Mouse (Mus musculus) c-Kit-positive CD71-positive TER-119-positive erythroid progenitor cells, embryonic 14.5 days (primary cell): ENCODE results near the gene Rsbn1l.
"Not testable (repeated sequence)": the region's sequence is repeated elsewhere in the genome, so short reads cannot be mapped to it uniquely, and the experiment has no call there.

ENCODE experiments used
- DNase-seq: peaks from one replicate; pipeline ENCODE4 v3.0.0-alpha.2; 2013; ENCODE audit warnings: low spot score

Gene Rsbn1l

DNA sequence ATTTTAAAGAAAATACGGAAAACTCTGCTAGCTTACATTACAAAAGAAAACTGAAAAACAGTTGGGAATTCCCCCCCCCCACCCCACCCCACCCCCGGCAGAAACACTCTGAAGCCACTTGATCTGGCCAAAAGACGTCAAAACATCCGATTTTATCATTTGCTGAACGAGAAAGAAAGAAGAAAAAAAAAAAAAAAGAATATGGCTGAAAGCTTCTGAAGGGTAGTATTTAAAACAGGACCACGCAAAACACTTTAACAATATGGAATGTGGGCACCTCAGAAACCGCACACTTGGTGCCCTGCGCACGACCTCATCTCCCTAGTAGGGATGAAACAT is 5.7 kb downstream of the Rsbn1l start:
- DNase-seq: no peak

DNA sequence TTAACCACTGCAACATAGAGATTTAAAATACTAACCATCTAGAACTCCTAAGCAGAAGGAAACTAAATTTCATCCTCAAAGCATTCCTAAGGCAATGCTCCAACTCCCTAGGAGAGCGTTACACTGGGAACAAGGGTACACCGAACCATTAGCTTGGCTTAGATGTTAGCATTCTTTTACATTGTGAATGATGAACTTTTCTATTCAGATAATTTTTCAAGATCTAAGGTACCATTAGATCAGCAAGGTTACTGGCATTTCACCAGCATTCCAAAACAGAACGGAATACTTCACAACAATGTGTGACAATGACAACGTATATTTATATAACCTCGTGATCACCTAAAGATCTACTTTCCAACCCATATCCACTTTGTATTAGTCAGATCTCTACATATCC is 6.1 kb downstream of the Rsbn1l start:
- DNase-seq: no peak

DNA sequence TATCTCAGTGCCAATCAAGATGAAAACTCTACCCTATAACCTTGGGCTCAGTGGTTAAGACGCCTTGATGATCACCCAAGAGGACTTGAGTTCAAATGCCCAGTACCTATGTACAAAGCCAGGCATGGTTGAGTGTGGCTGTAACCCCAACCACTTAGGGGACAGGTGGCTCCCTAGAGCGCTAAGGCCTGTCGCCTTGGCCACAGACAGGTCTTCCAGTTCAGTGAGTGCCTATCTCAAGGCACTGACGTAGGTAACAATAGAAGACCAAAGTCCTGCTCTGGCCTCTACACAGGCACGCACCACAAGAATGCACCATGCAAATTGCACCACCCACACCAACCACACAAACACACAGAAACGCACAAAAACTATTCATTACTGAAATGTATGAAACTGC is 9.3 kb downstream of the Rsbn1l start:
- DNase-seq: no peak

DNA sequence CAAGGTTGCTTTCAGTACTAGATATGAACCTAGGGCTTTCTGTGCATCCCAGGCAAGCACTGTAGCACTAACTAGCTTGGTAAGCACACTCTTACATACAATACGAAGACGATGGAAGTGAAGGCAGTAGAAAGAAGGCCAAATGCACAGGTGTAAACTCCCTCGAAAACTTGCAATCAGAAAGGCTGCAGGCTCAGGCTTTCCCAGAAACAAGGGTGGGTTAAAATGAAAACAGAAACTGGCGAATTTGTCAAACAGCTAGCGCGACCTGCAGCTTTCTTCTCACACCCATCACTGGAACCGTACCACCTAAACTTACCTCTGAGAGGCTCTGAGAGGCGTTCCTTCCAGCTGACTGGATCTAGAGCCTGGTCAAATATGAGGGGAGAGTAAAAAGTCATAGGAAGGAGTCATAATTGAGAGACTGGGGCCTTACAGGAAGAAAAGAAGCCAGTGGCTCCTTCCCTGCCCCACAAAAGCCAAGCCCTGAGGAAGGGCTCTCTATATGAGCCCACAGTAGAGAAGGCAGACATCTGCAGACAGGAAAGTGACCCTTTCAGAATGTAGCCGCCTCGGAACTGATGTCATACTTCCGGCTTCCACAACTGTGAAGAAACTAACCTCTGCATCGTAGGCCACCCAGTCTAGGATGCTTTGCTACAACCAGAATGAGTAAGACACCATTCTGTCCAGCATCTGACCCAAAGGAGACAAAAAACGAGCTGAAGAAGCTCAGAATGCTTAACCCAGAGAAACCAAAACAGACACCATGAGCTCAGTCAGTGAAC is 11.0 kb downstream of the Rsbn1l start:
- peak; percentile 69 for DNase-seq

DNA sequence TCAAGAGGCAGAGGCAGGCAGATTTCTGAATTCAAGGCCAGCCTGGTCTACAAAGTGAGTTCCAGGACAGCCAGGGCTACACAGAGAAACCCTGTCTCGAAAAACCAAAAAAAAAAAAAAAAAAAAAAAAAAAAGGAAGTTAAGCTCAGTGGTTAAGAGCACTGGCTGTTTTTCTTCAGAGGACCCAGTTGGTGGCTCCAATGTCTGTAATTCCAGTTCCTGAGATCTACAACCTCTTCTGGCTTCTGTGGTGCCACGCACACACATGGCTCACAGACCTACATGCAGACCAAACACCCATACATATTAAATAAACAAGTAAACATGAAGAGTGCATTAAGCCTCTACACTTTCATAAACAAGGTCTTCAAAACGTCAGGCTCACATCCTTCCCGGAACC is 12.4 kb downstream of the Rsbn1l start:
- DNase-seq: not testable (repeated sequence)

DNA sequence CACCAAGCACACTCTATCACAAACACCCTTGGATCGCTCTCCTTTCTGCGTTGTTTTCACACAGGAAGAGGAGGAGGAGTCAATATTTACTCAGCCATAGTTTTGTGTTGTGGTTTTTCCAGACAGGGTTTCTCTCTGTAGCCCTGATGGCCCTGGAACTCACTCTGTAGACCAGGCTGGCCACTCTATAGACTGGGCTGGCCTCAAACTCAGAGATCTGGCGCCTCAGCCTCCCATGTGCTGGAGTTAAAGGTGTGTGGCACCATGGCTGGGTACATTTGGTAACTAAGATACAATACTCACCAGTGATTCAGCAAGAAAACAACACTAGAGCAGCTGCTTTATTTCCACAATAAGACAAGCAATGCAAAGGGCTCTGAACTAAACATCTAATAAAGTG is 13.7 kb downstream of the Rsbn1l start:
- DNase-seq: no peak

DNA sequence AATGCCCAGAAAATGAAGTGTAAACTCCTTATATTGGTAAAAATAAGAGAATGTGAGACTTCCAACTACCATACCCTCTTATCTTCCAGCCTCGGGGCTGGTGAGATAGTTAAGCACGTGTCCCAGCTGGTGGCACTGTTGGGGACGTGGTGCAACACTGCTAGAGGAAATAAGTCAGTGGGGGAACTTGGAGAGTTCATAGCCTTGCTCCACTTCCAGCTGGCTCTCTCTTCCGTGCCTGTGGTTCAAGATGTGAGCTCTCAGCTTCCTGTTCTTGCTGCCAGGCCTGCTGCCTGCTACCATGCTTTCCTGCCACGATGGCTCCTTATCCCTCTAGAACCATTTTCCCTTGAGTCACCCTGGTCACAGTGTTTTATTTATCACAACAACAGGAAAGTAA is 15.0 kb downstream of the Rsbn1l start:
- peak; percentile 65 for DNase-seq

DNA sequence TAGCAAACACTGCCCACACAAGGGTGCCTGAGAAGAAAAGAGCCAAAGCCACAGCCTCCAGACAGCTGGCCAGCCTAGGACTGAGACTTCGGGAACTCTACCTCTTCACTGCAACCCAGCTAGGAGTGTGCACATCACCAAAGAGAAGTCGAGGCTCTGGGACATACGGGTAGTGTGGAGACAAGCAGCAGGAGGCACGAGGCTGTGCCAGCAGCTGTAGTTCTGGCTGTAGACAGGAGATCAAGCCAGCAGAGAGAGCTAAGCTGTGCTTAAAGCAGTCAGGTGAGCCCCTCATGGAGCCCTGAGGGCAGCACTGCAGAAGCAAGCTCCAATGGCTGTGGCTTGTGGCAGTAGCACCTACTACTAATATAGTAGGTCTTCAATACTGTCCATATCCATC is 15.5 kb downstream of the Rsbn1l start:
- DNase-seq: no peak

DNA sequence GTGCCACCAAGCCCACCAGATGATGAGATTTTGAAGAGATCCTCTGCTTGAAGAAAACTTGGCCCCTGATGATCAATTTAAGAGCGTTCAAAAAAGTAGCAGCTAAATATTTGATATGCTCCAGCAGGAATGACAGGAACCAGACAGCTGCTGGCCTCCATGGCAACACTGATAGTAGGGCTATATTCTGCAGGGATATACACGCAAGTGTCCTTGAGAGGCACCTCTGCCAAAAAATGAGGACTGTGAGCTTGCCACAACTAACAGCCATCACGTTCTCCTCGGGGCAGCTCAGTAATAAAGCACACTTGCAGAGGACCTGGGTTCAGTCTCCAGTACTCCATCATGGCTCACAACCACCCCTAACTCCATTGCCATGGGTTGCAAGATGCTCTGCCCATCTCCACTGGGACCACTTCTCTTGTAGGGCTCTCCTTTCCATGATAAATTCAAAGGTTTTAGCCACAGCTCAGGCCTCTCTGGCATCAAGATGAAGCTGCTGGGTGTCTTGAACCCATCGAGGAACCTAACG is 16.1 kb downstream of the Rsbn1l start:
- no peak for DNase-seq

DNA sequence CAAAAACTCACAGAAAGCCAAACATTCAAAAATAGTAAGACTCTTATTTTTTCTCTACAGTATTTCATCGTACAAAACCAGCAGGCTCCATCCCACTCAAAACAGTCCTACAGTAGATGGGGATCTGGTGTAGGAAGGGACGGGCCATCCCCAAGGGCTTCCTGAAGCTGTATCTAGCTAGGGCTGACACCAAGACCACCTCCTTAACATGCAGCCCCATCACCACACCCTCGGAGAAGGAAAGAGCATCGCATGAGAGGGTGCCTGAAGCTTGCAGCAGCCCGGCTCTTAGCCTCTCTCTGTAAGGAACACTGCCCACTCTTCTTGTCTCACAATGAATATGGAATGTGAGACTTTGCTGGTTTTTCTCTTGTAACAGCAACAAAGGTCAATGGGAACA is 17.7 kb downstream of the Rsbn1l start:
- no peak for DNase-seq

DNA sequence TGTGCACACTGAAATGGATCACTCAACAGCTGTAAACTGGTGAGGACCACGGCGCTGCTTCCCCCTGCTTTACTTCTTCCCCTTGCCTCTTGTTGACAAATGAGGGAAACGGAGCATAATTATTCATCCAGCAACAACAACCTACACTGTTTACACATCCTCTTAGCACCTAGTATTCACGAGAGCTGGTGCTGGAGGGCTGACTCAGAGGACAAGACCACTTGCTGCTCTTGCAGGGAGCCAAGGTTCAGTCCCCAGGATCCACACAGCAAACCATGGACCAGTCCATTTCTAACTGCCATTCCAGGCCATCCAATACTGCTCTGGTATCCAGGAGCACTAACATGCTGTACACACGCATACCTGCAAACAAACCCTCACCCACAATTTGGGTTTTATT is 20.3 kb downstream of the Rsbn1l start:
- DNase-seq: no peak

DNA sequence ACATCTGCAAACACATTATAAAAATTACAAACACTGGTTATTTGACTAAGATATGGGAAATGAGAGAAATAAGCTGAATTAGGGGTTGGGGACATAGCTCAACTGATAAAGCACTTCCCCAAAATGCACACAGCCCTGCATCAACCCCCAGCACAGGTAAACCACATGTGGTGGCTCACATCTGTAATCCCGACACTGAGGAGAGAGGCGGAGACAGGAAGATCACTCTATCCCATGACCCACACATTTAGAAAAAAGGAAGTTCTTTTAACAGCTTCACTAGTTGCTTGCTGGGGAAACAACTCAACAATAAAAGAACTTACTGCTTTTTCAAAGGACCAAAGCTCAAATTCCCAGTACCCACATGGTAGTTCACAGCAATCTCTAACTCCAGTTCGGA is 23.6 kb downstream of the Rsbn1l start:
- DNase-seq: no peak

DNA sequence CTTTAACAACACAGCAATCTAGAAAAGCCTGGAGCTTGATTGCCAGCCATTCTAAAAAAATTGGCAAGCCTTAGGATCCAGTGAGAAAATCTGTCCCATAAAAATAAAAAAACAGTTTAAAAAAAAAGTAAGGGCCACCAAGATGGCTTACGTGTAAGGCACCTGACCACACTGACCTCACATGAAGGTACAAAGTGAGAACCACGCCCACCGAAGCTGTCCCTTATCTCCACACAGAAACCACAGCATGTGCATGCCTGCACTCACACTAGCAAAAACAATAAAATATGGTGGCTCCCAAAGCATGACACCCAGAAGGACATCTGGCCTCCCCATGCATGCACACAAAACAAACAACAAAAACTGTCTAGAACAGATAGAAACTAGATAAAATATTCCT is 24.9 kb downstream of the Rsbn1l start:
- DNase-seq: no peak

DNA sequence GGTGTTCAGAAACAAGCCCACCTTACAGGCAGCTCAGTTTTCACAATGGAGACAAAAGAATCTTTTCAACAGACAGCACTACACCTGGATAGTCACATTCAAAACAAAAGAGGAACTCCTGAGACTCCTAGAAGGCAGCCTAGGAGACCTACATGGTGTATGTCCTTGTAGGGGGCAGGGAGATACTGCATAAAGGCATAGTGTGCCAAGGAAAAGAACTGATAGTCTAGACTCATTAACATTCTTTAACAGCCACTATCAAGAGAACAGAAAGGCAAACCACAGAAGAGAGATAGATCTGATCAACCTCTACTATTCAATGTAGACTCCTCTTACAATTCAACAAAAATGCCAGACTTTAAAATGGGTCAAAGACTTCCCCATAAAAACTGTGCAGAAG is 25.8 kb downstream of the Rsbn1l start:
- DNase-seq: no peak

DNA sequence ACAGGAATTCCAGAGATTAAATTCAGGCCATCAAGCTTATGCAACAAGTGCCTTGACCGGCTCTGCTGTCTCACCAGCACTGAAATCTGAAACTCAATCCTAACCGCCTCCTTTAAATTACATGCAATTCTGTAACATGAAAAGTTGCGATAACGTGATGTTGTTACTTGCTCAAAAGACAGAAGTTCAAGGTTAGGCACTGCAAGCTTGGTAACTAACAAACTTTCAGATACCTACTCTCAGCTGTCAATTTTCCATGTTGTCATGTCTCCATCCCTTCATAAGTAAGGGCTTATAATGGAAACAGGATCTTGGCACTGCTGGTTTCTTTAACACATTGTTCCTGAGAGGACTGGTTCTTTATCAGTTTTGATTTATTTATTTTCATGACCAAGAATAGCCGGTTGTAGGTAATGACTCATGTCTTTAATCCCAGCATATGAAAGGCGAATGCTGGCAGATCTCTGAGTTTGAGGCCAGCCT is 26.5 kb downstream of the Rsbn1l start:
- DNase-seq: no peak

DNA sequence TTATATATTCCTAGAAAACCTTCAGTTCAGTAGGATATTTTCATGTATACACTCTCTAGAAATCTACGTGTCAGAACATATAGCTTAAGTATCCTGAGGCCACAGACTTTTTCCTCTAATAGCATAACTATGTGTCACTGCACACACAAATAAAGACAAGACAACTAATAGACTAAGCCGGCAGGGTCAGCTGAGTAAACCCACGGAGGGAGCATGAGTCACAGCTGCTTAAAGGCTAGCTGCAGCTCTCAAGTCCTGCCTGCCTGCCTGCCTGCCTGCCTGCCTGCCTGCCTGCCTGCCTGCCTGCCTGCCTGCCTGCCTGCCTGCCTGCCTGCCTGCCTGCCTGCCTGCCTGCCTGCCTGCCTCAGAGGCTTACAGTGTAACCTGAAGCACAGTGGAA is 30.7 kb downstream of the Rsbn1l start:
- DNase-seq: no peak

DNA sequence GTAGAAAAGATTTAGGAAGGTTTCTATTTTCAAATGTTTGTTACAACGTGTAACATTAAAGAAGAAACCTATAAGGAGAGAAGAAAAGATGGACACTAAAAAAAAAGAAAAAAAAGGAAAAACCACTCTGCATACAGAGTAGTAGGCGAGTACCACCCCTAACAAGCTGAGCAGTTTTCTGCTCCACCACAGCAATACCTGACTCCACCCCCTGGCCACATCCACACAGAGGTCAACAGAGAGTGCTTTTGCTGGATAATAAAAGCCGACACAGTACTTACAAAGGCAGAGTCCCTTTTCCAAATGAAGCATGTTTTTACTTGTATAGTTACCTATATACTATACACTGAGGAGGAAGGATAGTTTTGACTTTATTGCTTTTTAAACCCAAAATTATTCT is 31.6 kb downstream of the Rsbn1l start:
- no peak for DNase-seq

DNA sequence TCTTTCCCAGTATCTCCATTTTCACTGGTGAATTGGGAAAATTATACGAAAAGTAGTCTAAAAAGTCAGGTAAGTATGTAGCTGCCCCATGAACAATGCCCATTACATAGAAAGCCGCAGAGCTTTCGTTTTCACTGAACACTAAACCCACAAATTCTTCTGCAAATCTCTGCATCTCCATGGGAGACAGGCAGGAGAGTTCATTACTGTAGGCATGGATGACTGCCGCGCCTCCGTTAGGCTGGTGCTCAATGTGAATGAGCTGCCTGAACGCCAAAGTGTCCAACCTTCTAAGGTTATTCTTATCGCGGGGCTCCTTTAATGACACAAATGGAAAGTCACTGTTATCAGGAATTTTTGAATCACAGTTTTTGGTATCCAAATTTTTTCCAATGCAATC is 36.6 kb downstream of the Rsbn1l start:
- no peak for DNase-seq

DNA sequence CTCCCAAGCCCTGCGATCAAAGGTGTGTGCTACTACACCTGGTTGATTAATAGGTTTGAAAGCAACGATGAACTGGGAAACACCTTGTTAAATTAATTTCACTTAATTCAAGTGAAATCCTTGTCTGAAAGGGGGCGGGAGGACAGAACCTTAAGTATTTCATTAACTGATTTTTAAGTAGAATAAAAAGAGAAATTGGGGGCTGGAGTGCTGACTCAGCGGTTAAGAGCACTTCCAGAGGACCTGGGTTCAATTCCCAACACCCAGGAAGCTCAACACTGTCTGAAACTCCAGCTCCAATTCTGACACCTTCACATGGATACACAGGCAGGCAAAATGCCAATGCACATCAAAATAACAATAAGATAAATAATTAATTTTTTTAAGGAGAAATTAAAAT is 37.2 kb downstream of the Rsbn1l start:
- DNase-seq: no peak

DNA sequence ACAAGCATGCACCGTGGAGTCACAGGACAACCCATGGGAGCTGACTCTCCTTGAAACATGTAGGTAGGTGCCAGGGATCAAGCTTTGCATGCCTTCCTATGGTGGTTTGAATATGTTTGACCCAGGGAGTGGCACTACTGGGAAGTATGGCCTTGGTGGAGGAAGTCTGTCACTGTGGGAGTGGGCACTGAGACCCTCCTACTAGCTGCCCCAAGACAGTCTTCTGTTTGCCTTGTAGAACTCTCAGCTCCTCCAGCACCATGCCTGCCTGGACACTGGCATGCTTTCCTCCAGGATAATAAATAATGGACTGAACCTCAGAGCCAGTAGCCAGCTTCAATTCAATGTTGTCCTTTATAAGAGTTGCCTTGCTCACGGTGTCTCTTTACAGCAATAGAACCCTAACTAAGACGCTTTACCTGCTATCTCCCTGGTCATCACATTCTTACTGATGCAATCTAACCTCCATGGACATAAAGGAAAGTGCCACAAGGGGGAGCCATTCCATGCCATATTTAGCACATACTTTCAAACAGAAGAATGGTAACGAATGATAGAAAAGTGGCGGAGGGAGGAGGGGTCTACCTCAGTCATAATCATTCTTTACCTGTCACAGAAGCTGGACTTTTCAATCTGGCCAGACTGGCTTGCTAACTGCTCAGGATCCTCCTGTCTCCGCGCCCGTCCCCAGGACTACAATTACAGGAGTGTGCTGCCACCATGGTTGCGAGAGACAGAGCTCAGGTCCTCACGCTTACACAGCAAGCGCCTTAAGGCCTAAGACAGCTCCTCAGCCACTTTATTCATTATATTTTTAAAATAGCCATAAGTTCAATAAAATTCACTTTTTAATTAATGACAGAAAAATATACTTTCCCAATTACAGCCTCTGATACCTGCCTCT is 42.6 kb downstream of the Rsbn1l start:
- peak; percentile 51 for DNase-seq

DNA sequence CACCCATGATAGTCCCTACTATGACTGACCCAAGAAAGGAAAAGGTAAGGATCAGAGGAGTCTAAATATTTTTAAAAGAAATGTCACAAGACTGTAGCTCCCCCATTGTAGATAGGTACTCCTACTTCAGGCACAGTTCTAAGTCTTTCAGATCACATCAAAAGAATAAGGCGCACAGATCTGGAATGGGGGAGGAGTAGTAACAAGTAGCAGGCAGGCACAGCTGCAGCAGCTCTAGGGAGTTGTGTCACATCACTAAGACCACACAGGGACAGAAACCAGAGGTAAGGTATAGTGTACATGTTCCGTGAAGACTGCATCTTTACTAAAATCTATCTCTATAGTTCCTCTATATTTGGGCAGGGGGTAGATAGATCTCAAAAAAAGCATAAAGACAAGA is 44.5 kb downstream of the Rsbn1l start:
- DNase-seq: no peak

DNA sequence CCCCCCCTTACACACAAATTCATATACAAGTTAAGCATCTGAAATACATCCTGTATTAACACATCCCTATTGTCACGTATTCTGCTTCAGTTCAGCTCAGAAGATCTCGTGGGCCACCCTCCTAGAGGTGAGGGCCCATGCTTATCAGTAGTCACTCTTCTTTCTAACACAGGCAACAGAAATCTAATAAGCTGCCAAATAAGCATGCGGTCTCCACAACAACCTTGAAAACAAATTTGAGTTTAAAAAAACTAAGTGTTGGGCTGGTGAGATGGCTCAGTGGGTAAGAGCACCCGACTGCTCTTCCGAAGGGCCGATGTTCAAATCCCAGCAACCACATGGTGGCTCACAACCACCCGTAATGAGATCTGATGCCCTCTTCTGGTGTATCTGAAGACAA is 50.0 kb downstream of the Rsbn1l start:
- DNase-seq: no peak

DNA sequence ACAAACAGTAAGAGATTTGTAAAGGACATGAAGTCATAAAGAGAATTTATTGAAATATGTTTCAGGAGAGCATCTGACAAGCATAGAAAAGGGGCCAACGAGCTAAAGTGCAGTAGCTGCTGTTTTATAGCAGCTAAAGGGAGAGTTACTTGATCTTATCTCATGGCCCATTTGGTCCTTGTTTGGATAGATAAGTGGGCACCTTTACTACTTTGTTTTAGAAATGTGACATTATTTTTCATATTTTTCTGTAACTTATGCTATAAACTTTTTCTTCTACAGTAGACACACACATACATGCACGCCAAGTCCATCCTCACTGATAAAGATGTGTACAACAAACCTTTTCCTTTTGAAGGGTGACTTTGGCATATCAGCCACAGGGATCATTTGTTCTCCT is 50.8 kb downstream of the Rsbn1l start:
- no peak for DNase-seq
